Comparison of ENCODE assay signal across 17 mouse cellular contexts in genomic region chr12:21481644-21482043, GRCm38 (mm10).
DNase-seq lines count a peak whose midpoint lies in the region.
"Had no signal": no experiment of that assay in that cellular context is flagged by ENCODE, and none has a peak within 500 bp of the region (broad histone marks: within the 10 kb centered on the region; RNA-seq: fewer than 3 reads in every experiment).

No protein-coding gene starts in this region.

- DNase-seq in adrenal gland, adult 8-10 months: peak; percentile 22
- no peak for DNase-seq in adrenal gland, postnatal 25 days
- DNase-seq in lung, adult 18-20 months: peak; percentile 24 to 51
- no peak for DNase-seq in lung, postnatal 10 days
- peak; percentile 76 for DNase-seq in adipocyte (ENCODE audit: low spot score)
- peak; percentile 29 to 30 for DNase-seq in adrenal gland, postnatal 36 days
- DNase-seq in heart, postnatal 4 days: no peak
- DNase-seq in layer of hippocampus, postnatal 10 days (ENCODE audit: low spot score in 2 of 2): no peak
- DNase-seq: B cell, adult 2 months; cerebellum, adult 11 months; cerebellum, adult 2 months; cerebellum, adult 9-11 months; cerebellum, postnatal 25 days; gastrocnemius, postnatal 25 days; heart, adult 18-20 months; heart, postnatal 10 days; heart, postnatal 36 days had no signal

Comparison
In these comparisons a context has a peak if more than half of its experiments do, and no peak if none do; other contexts are left out.
1. DNase-seq: peak in adrenal gland, adult 8-10 months (single experiment), lung, adult 18-20 months (2 of 2), adipocyte (single experiment) and adrenal gland, postnatal 36 days (2 of 2); none in adrenal gland, postnatal 25 days (single experiment), lung, postnatal 10 days (single experiment), heart, postnatal 4 days (single experiment) and layer of hippocampus, postnatal 10 days (0 of 2).